Mouse (Mus musculus) hindbrain, embryonic 15.5 days (tissue): ENCODE data around the gene Cgref1. TPM values are rescaled to one million over a fixed set of nuclear protein-coding genes. Genes with fewer than 3 reads are reported as not detected.

Source experiments
- ATAC-seq: fragments of 200-750 bp; cut with Nextera tagmentation; 2 replicates; pipeline ENCODE4 v1.8.0; 2017; ENCODE audit warnings: low read depth, moderate number of reproducible peaks, moderate TSS enrichment; ENCODE audit not compliant: low FRiP score
- H3K27ac ChIP-seq: fragments of 300-500 bp; sonication (generic); replicated peaks from 2 replicates; pipeline ENCODE4 v1.5.1; 2015; ENCODE audit warnings: mild to moderate bottlenecking, inconsistent platforms
- H3K27me3 ChIP-seq: fragments of 300-500 bp; sonication (generic); 2 replicates; pipeline ENCODE4 v1.6.1; 2015; ENCODE audit warnings: control low read depth, inconsistent platforms
- H3K36me3 ChIP-seq: fragments of 300-500 bp; sonication (generic); 2 replicates; pipeline ENCODE4 v1.6.1; 2015; ENCODE audit warnings: control low read depth, inconsistent platforms
- H3K4me1 ChIP-seq: fragments of 300-500 bp; sonication (generic); replicated peaks from 2 replicates; pipeline ENCODE4 v1.6.1; 2015; ENCODE audit warnings: control low read depth, inconsistent platforms
- H3K4me2 ChIP-seq: fragments of 300-500 bp; sonication (generic); 2 replicates; pipeline ENCODE4 v1.6.1; 2015; ENCODE audit warnings: moderate library complexity, mild to moderate bottlenecking, inconsistent platforms
- H3K4me3 ChIP-seq: fragments of 300-500 bp; sonication (generic); 2 replicates; pipeline ENCODE4 v1.5.1; 2015; ENCODE audit warnings: mild to moderate bottlenecking, inconsistent platforms
- H3K9ac ChIP-seq: fragments of 300-500 bp; sonication (generic); 2 replicates; pipeline ENCODE4 v1.6.1; 2015; ENCODE audit warnings: inconsistent platforms
- H3K9me3 ChIP-seq: fragments of 300-500 bp; sonication (generic); 2 replicates; pipeline ENCODE4 v1.6.1; 2016; ENCODE audit warnings: control low read depth, inconsistent platforms
- whole genome bisulfite sequencing: fragments of 180-500 bp; shearing (Covaris S2); methylation state at CpG from one replicate; pipeline ENCODE4 v1.1.7; 2015; 5-methylcytosine and 5-hydroxymethylcytosine counted together
- polyA plus RNA-seq: library from polyadenylated mRNA; unstranded; fragments of >200 nt; fragmentation: Nextera tagmentation; extraction: Ambion mirVana; gene quantifications from 2 replicates; pipeline ENCODE4 v1.2.1, GENCODE M21; 2015

The Cgref1 gene
- polyA plus RNA-seq, 1 experiment from 2014 or later = 68.4 TPM

DNA sequence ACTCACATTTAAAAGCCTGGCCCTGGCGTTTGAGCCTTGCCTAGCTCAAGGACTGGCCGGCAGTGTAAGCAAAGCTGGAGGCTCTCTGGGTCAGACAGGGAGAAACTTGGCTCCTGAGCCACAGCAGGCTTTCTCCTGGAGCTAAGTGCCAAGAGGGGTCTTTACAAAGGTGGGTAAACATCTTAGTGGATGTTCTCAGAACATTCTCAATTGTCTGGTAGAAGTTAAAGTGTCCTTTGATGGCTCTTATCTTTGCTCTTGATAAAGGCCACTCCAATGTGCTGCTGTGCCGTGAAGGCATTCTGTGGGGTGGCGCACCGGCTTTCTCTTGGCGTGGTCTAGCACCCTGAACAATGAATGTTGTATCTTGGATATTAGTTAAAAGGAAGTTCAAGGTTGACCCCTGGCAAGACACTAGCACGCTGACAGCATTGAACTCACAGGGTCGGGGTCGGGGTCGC is 22.8 kb downstream of the Cgref1 start:
- Histone ChIP-seq H3K4me3 (0 out of 2 replicates have a peak overlapping the region, but pooled peaks have one; percentile 50), H3K9me3 (no peaks in the 10 kb centered on the region), H3K4me1 (peaks cover 23% of the 10 kb centered on the region), H3K4me2 (peak overlapping the region; percentile 82; the same call in 1 of the 2 replicates), H3K27me3 (no peaks in the 10 kb centered on the region), H3K9ac (no peak overlapping the region), H3K36me3 (no peaks in the 10 kb centered on the region), H3K27ac (no peak overlapping the region)
- WGBS = 71% methylated on average over 10 of the region's 10 CpGs
- ATAC-seq = no peak

DNA sequence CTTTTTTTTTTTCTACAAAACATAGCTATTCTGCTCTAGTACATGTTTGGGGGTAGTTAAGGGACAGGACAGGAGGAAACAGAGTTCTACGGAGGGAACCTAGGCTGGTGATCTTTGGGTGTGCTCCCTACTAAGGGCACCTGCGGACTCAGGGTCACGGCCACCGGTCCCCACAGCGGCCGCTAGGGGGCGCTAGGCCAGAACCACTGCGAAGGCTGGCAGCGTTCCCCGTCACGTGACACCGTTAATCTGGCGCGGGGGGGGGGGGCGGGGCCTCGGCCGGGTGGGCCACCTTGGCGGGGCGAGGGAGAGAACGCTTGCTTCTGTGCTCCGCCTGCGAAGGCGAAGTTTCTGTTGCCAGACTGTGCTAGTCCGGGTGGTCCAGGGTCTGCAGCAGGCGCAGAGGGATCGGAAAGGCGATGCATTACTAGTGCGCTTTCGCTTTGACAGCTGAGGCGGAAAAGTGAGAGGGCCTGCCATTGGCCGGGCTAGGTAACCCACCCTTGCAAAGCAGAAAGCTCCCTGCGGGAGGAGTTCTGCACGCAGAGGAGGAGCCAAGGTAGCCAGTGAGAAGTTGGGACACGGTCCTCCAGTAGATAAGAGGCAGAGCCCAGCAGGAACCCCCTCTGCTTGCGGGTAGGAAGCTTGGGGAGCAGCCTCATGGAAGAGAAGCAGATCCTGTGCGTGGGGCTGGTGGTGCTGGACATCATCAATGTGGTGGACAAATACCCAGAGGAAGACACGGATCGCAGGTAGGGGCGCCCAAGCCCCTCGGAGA is 23.9 kb downstream of the Cgref1 start, which contains the start of gene Khk:
TSS of gene Khk (plus strand) at position 176 of the 778 bp plus-strand sequence.
- no peaks in the 10 kb centered on the region for H3K36me3 ChIP-seq
- H3K9me3 ChIP-seq = no peaks in the 10 kb centered on the region
- H3K4me2 ChIP-seq = peak within 1 kb of the TSS; percentile 82
- H3K9ac ChIP-seq = peak within 1 kb of the TSS; percentile 42
- peak within 1 kb of the TSS; percentile 78 for H3K27ac ChIP-seq
- WGBS = under 1% methylated on average over 39 of the region's 40 CpGs
- H3K4me1 ChIP-seq = peaks cover 23% of the 10 kb centered on the region
- no peaks in the 10 kb centered on the region for H3K27me3 ChIP-seq
- peak within 1 kb of the TSS; percentile 50 for H3K4me3 ChIP-seq
- peak; percentile 81 for ATAC-seq

- Histone ChIP-seq H3K4me3 (no peak overlapping the region), H3K9me3 (no peaks in the 10 kb centered on the region), H3K27ac (no peak overlapping the region), H3K4me1 (peaks cover 30% of the 10 kb centered on the region), H3K9ac (no peak overlapping the region), H3K4me2 (peak overlapping the region; percentile 82), H3K27me3 (no peaks in the 10 kb centered on the region), H3K36me3 (no peaks in the 10 kb centered on the region)
- ATAC-seq = peak; percentile 4; the same call in 1 of the 2 replicates
- 66% methylated on average over 19 of the region's 19 CpGs for WGBS
Measured at GRCm38 (mm10) chr5:30920621-30921020, 24.8 kb downstream of the Cgref1 start.

- Histone ChIP-seq H3K9ac (no peak overlapping the region), H3K4me3 (no peak overlapping the region), H3K27me3 (no peaks in the 10 kb centered on the region), H3K27ac (no peak overlapping the region), H3K36me3 (no peaks in the 10 kb centered on the region), H3K4me2 (peak overlapping the region; percentile 82; the same call in 1 of the 2 replicates), H3K4me1 (peaks cover 34% of the 10 kb centered on the region), H3K9me3 (no peaks in the 10 kb centered on the region)
- 62% methylated on average over 11 of the region's 11 CpGs for WGBS
- ATAC-seq = no peak; the same call in 1 of the 2 replicates
Measured at GRCm38 (mm10) chr5:30919831-30920614, 25.4 kb downstream of the Cgref1 start.

DNA sequence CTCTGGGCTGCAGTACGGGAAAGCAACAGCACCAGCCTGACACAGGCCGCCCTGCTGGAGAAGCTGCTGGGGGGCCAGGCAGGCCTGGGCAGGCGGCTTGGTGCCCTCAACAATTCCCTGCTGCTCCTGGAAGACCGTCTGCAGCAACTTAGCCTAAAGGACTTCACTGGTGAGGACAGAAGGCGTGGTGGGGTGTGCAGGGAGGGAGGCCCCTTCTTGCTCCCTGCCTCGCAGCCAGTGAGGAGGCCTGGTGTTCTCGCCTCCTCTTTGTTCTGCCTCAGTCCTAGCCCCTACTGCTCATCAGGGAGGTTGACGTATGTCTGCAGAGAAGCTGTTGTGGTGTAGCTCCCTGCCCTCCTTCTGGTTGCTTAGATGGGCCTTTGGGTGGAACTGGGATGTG is 26.7 kb downstream of the Cgref1 start:
- ATAC-seq = no peak
- Histone ChIP-seq H3K9ac (no peak overlapping the region), H3K4me2 (no peak overlapping the region), H3K27ac (no peak overlapping the region), H3K9me3 (no peaks in the 10 kb centered on the region), H3K4me3 (no peak overlapping the region), H3K4me1 (peaks cover 34% of the 10 kb centered on the region), H3K27me3 (no peaks in the 10 kb centered on the region), H3K36me3 (no peaks in the 10 kb centered on the region)
- 84% methylated on average over 8 of the region's 8 CpGs for WGBS

- no peak overlapping the region for H3K9ac ChIP-seq
- no peak for ATAC-seq
Measured at GRCm38 (mm10) chr5:30917891-30918670, 27.3 kb downstream of the Cgref1 start.

DNA sequence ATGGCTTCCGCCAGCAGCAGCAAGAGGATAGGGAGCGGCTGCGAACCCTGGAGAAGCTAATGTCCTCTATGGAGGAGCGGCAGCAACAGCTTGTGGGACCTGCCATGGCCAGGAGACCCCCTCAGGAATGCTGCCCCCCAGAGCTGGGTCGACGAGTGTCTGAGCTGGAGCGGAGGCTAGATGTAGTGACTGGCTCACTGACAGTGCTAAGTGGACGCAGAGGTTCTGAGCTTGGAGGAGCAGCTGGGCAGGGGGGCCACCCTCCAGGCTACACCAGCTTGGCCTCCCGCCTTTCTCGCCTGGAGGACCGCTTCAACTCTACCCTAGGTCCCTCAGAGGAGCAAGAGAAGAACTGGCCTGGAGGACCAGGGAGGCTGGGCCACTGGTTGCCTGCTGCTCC is 28.0 kb downstream of the Cgref1 start:
- H3K9me3 ChIP-seq = no peaks in the 10 kb centered on the region
- 91% methylated on average over 11 of the region's 11 CpGs for WGBS
- no peak overlapping the region for H3K4me2 ChIP-seq
- no peak overlapping the region for H3K27ac ChIP-seq
- H3K36me3 ChIP-seq = no peaks in the 10 kb centered on the region
- no peaks in the 10 kb centered on the region for H3K27me3 ChIP-seq
- H3K4me3 ChIP-seq = no peak overlapping the region
- H3K9ac ChIP-seq = no peak overlapping the region
- H3K4me1 ChIP-seq = peaks cover 39% of the 10 kb centered on the region
- no peak for ATAC-seq

More at GRCm38 (mm10) chr5:30917891-30918670, 27.3 kb downstream of the Cgref1 start:
- H3K36me3 ChIP-seq = no peaks in the 10 kb centered on the region
- H3K27me3 ChIP-seq = no peaks in the 10 kb centered on the region
- no peaks in the 10 kb centered on the region for H3K9me3 ChIP-seq
- H3K27ac ChIP-seq = no peak overlapping the region
- no peak overlapping the region for H3K4me3 ChIP-seq
- WGBS = 85% methylated on average over 31 of the region's 31 CpGs
- no peak overlapping the region for H3K4me2 ChIP-seq
- peaks cover 37% of the 10 kb centered on the region for H3K4me1 ChIP-seq

GRCm38 (mm10) chr5:30916841-30917240 is 28.6 kb downstream of the Cgref1 start:
- peaks cover 38% of the 10 kb centered on the region for H3K4me1 ChIP-seq
- H3K4me2 ChIP-seq = no peak overlapping the region
- H3K9me3 ChIP-seq = no peaks in the 10 kb centered on the region
- no peaks in the 10 kb centered on the region for H3K27me3 ChIP-seq
- H3K27ac ChIP-seq = no peak overlapping the region
- no peak overlapping the region for H3K9ac ChIP-seq
- H3K36me3 ChIP-seq = no peaks in the 10 kb centered on the region
- no peak for ATAC-seq
- 92% methylated on average over 9 of the region's 9 CpGs for WGBS
- no peak overlapping the region for H3K4me3 ChIP-seq

DNA sequence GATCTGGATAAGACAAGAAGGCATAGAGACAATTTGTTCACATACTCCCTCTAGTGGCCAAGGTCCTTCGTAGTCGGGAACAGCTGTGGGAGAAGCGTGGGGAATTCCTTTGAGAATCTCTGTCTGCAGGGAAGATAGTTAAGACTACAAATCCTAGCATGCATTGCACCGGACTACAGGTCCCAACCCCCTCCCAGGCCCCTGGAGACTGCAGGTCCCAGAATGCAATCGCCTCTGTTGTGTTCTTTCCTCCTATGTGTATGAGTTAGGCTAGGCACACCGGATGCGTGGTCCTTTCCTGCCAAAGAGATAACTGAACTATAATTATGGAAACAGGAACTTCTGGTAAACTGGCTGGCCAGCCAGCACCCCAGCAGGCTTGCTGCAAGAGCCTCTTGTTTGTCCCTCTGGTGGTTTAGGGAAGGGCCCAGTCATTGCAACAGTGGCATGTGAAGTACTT is 29.4 kb downstream of the Cgref1 start:
- Histone ChIP-seq H3K4me1 (peaks cover 32% of the 10 kb centered on the region), H3K27me3 (no peaks in the 10 kb centered on the region), H3K27ac (peak overlapping the region; percentile 57), H3K9ac (no peak overlapping the region), H3K36me3 (no peaks in the 10 kb centered on the region), H3K4me2 (peak overlapping the region; percentile 38), H3K9me3 (no peaks in the 10 kb centered on the region), H3K4me3 (no peak overlapping the region)
- WGBS = 3% methylated on average over 7 of the region's 7 CpGs
- peak; percentile 83 for ATAC-seq

DNA sequence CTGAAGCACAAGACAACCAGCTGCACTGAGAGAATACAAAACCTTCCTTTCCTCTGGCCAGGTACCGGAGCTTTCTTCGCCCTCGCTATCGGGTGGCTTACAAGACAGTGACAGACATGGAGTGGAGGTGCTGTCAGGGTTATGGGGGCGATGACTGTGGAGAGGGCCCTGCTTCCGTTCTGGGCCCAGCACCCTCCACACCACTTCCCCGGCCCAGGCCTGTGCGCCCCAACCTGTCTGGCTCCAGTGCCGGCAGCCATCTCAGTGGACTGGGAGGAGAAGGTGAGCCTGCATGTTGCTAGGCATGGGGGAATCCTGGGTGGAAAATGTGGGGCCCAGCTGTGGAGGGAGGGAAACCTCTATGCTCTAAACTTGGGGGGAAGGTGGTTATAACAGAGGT is 29.9 kb downstream of the Cgref1 start:
- Histone ChIP-seq H3K9me3 (no peaks in the 10 kb centered on the region), H3K9ac (no peak overlapping the region), H3K27me3 (no peaks in the 10 kb centered on the region), H3K4me1 (peaks cover 27% of the 10 kb centered on the region), H3K27ac (0 out of 2 replicates have a peak overlapping the region, but pooled peaks have one; percentile 23), H3K4me3 (no peak overlapping the region), H3K4me2 (peak overlapping the region; percentile 38), H3K36me3 (no peaks in the 10 kb centered on the region)
- 72% methylated on average over 9 of the region's 9 CpGs for WGBS
- peak; percentile 21; the same call in 1 of the 2 replicates for ATAC-seq

DNA sequence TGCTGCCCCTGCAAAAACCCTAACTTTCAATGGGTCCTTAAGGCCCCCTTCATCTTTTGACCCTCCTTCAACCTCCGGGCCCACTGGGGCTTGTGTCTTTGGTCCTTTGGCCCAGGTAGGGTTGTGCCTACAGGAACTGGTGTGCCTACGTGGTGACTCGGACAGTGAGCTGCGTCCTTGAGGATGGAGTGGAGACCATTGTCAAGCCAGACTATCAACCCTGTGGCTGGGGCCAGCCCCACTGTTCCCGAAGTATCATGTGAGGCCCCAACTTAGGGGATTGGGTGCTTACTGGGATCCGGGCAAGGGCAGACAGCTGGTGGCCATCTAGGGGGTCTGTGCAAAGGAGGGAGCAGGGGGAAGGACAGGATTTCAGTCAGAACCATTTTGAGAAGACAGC is 30.5 kb downstream of the Cgref1 start:
- no peak overlapping the region for H3K4me3 ChIP-seq
- peak overlapping the region; percentile 38 for H3K4me2 ChIP-seq
- H3K27ac ChIP-seq = no peak overlapping the region
- no peaks in the 10 kb centered on the region for H3K9me3 ChIP-seq
- no peak overlapping the region for H3K9ac ChIP-seq
- peaks cover 24% of the 10 kb centered on the region for H3K4me1 ChIP-seq
- H3K27me3 ChIP-seq = no peaks in the 10 kb centered on the region
- ATAC-seq = no peak
- H3K36me3 ChIP-seq = no peaks in the 10 kb centered on the region
- 82% methylated on average over 6 of the region's 6 CpGs for WGBS
